Mouse (Mus musculus) embryonic stem cell, embryonic (primary cell): ENCODE data around the gene Rgl1.

Experiments used
- CTCF ChIA-PET, 4 experiments: fragments of 300-600 bp in 2 of 4; fragments of 350-600 bp in 2 of 4; sonication (Branson Sonifier 250); formaldehyde crosslinking; loops; one replicate each; lab custom pipeline; 2022; ENCODE audit warnings: inconsistent platforms in 2 of 4; lab: Charles Lee
- POLR2A ChIA-PET, 4 experiments: fragments of 300-600 bp in 2 of 4; fragments of 350-600 bp in 2 of 4; sonication (Branson Sonifier 250); formaldehyde crosslinking; loops; one replicate each; lab custom pipeline; 2022; ENCODE audit warnings: antibody characterized with exemption in 4 of 4, inconsistent platforms in 1 of 4; lab: Charles Lee

Gene Rgl1

GRCm38 (mm10) chr1:152537186-152537585 lies 229.0 kb downstream of the Rgl1 start:
- POLR2A ChIA-PET, result no interaction called here
- CTCF ChIA-PET, result no interaction called here

GRCm38 (mm10) chr1:152536416-152537018 lies 229.6 kb downstream of the Rgl1 start:
- CTCF ChIA-PET, result interaction anchor here in 1 of 4 experiments (0.6 kb wide), 1 partner anchor 777 kb away, joined by 3 read pairs; no protein-coding TSS in a partner anchor
- POLR2A ChIA-PET, result no interaction called here

- CTCF ChIA-PET, result no interaction called here
Measured at GRCm38 (mm10) chr1:152534531-152534930, 231.6 kb downstream of the Rgl1 start.

GRCm38 (mm10) chr1:152531498-152531897 lies 234.7 kb downstream of the Rgl1 start:
- POLR2A ChIA-PET, result interaction anchor here in 2 of 4 experiments (0.6 to 1.1 kb wide), 2 partner anchors 9 to 145 kb away, joined by 3 read pairs; partner anchors contain the start of gene Tsen15 (in 1 of the 2)
- CTCF ChIA-PET, result interaction anchor here (0.7 to 1.8 kb wide), 10 partner anchors 10 to 194 kb away, joined by 3 to 8 read pairs (median 3); no protein-coding TSS in a partner anchor

More at GRCm38 (mm10) chr1:152534531-152534930, 231.6 kb downstream of the Rgl1 start:
- POLR2A ChIA-PET, result interaction anchor here in 1 of 4 experiments (0.5 to 1.4 kb wide), 3 partner anchors 10 to 863 kb away, joined by 3 to 5 read pairs (median 3); no protein-coding TSS in a partner anchor

- POLR2A ChIA-PET, result no interaction called here
- CTCF ChIA-PET, result interaction anchor here in 3 of 4 experiments (0.6 to 1.4 kb wide), 3 partner anchors 25 to 271 kb away, joined by 3 to 7 read pairs (median 3); partner anchors contain the start of gene Ncf2 (in 1 of the 3)
Measured at GRCm38 (mm10) chr1:152528778-152529177, 237.4 kb downstream of the Rgl1 start.

- CTCF ChIA-PET, result interaction anchor here in 2 of 4 experiments (0.6 kb wide), 2 partner anchors 24 to 272 kb away, joined by 3 to 7 read pairs; partner anchors contain the start of gene Ncf2 (in 1 of the 2)
- POLR2A ChIA-PET, result interaction anchor here in 1 of 4 experiments (1.6 kb wide), 1 partner anchor 11 kb away, joined by 3 read pairs; no protein-coding TSS in a partner anchor
Measured at GRCm38 (mm10) chr1:152528214-152528613, 237.9 kb downstream of the Rgl1 start.

GRCm38 (mm10) chr1:152526154-152526553 lies 240.0 kb downstream of the Rgl1 start:
- ChIA-PET POLR2A (no interaction called here), CTCF (interaction anchor here in 3 of 4 experiments (0.6 to 3.9 kb wide), 9 partner anchors 47 to 241 kb away, joined by 3 to 24 read pairs (median 4); partner anchors contain the start of genes Arpc5 (in 1 of the 3) and Rgl1 (in 1 of the 3))

GRCm38 (mm10) chr1:152524987-152525648 lies 241.0 kb downstream of the Rgl1 start:
- ChIA-PET POLR2A (interaction anchor here in 3 of 4 experiments (0.6 to 1.5 kb wide), 8 partner anchors 10 to 661 kb away, joined by 3 to 4 read pairs (median 3); partner anchors contain the start of genes Arpc5 (in 1 of the 3) and Rgl1 (in 1 of the 3)), CTCF (interaction anchor here (0.6 to 3.9 kb wide), 56 partner anchors 9 to 862 kb away, joined by 3 to 24 read pairs (median 4); partner anchors contain the start of genes Arpc5 (in 1 of the 4), Edem3 (in 1 of the 4) and Rgl1 (in 1 of the 4))

GRCm38 (mm10) chr1:152524098-152524892 lies 241.9 kb downstream of the Rgl1 start:
- CTCF ChIA-PET, result interaction anchor here (0.6 to 3.9 kb wide), 27 partner anchors 13 to 862 kb away, joined by 3 to 24 read pairs (median 5); partner anchors contain the start of genes Arpc5 (in 1 of the 4), Edem3 (in 1 of the 4) and Rgl1 (in 1 of the 4)
- POLR2A ChIA-PET, result interaction anchor here in 3 of 4 experiments (0.7 to 1.5 kb wide), 5 partner anchors 11 to 244 kb away, joined by 3 to 4 read pairs (median 3); partner anchors contain the start of genes Arpc5 (in 1 of the 3) and Rgl1 (in 1 of the 3)

GRCm38 (mm10) chr1:152523292-152523691 lies 242.9 kb downstream of the Rgl1 start:
- ChIA-PET POLR2A (no interaction called here), CTCF (no interaction called here)

GRCm38 (mm10) chr1:152522226-152522625 lies 243.9 kb downstream of the Rgl1 start:
- ChIA-PET POLR2A (interaction anchor here in 1 of 4 experiments (1.7 kb wide), 1 partner anchor 14 kb away, joined by 4 read pairs; no protein-coding TSS in a partner anchor), CTCF (interaction anchor here in 2 of 4 experiments (0.5 to 0.6 kb wide), 2 partner anchors 8 to 699 kb away, joined by 3 read pairs; no protein-coding TSS in a partner anchor)

GRCm38 (mm10) chr1:152520798-152521575 lies 245.2 kb downstream of the Rgl1 start:
- ChIA-PET POLR2A (interaction anchor here in 3 of 4 experiments (0.6 to 1.7 kb wide), 7 partner anchors 13 to 648 kb away, joined by 3 to 4 read pairs (median 3); partner anchors contain the start of genes Arpc5 (in 1 of the 3) and Rgl1 (in 1 of the 3)), CTCF (interaction anchor here (0.5 to 2.4 kb wide), 46 partner anchors 9 to 960 kb away, joined by 3 to 18 read pairs (median 3); partner anchors contain the start of genes Apobec4 (in 1 of the 4), Arpc5 (in 1 of the 4) and Rgl1 (in 1 of the 4))

- CTCF ChIA-PET, result no interaction called here
- POLR2A ChIA-PET, result interaction anchor here in 1 of 4 experiments (1.2 kb wide), 1 partner anchor 19 kb away, joined by 3 read pairs; no protein-coding TSS in a partner anchor
Measured at GRCm38 (mm10) chr1:152518971-152519370, 247.2 kb downstream of the Rgl1 start.

GRCm38 (mm10) chr1:152517057-152517570 lies 249.0 kb downstream of the Rgl1 start:
- POLR2A ChIA-PET, result interaction anchor here in 3 of 4 experiments (0.6 to 1.1 kb wide), 3 partner anchors 8 to 26 kb away, joined by 3 read pairs; no protein-coding TSS in a partner anchor
- CTCF ChIA-PET, result interaction anchor here in 3 of 4 experiments (0.6 to 1.4 kb wide), 3 partner anchors 13 to 149 kb away, joined by 3 to 4 read pairs (median 4); no protein-coding TSS in a partner anchor

- ChIA-PET POLR2A (interaction anchor here in 1 of 4 experiments (1.1 kb wide), 1 partner anchor 204 kb away, joined by 5 read pairs; no protein-coding TSS in a partner anchor), CTCF (interaction anchor here in 2 of 4 experiments (1.2 kb wide), 2 partner anchors 11 to 13 kb away, joined by 4 to 5 read pairs; no protein-coding TSS in a partner anchor)
Measured at GRCm38 (mm10) chr1:152514256-152514655, 251.9 kb downstream of the Rgl1 start.

- CTCF ChIA-PET, result interaction anchor here (0.5 to 2.9 kb wide), 13 partner anchors 9 to 1066 kb away, joined by 3 to 15 read pairs (median 3); no protein-coding TSS in a partner anchor
- POLR2A ChIA-PET, result no interaction called here
Measured at GRCm38 (mm10) chr1:152511237-152511636, 254.9 kb downstream of the Rgl1 start.
